Mouse (Mus musculus) forebrain, embryonic 14.5 days (tissue): ENCODE results near the gene Nr1h4. TPM values are rescaled to one million over a fixed set of nuclear protein-coding genes. Genes with fewer than 3 reads are reported as not detected.

Source experiments
- ATAC-seq: fragments of 200-750 bp; cut with Nextera tagmentation; 2 replicates; pipeline ENCODE4 v1.8.0; 2017; ENCODE audit warnings: mild to moderate bottlenecking, moderate library complexity
- DNase-seq: peaks from one replicate; pipeline ENCODE4 v3.0.0-alpha.2; 2015; ENCODE audit warnings: low spot score
- H3K27ac ChIP-seq: fragments of 300-500 bp; sonication (generic); 2 replicates; pipeline ENCODE4 v1.5.1; 2014; ENCODE audit warnings: low read depth, mild to moderate bottlenecking, control low read depth, low read length, moderate library complexity
- H3K27me3 ChIP-seq: fragments of 300-500 bp; sonication (generic); replicated peaks from 2 replicates; pipeline ENCODE4 v1.6.1; 2014; ENCODE audit warnings: low read length, control low read depth, mixed read lengths; ENCODE audit not compliant: control insufficient read depth, insufficient read depth
- H3K36me3 ChIP-seq: fragments of 300-500 bp; sonication (generic); 2 replicates; pipeline ENCODE4 v1.6.1; 2014; ENCODE audit warnings: low read length, control low read depth; ENCODE audit not compliant: control insufficient read depth, insufficient read depth
- H3K4me1 ChIP-seq: fragments of 300-500 bp; sonication (generic); 2 replicates; pipeline ENCODE4 v1.6.1; 2014; ENCODE audit warnings: antibody characterized with exemption, low read length, control low read depth; ENCODE audit not compliant: control insufficient read depth, insufficient read depth
- H3K4me2 ChIP-seq: fragments of 300-500 bp; sonication (generic); 2 replicates; pipeline ENCODE4 v1.6.1; 2014; ENCODE audit warnings: mild to moderate bottlenecking, control low read depth, low read length
- H3K4me3 ChIP-seq: fragments of 300-500 bp; sonication (generic); 2 replicates; pipeline ENCODE4 v1.5.1; 2014; ENCODE audit warnings: low read depth, low read length, control low read depth
- H3K9ac ChIP-seq: fragments of 300-500 bp; sonication (generic); 2 replicates; pipeline ENCODE4 v1.6.1; 2014; ENCODE audit warnings: mild to moderate bottlenecking, low read length, control low read depth, moderate library complexity
- H3K9me3 ChIP-seq: fragments of 300-500 bp; sonication (generic); replicated peaks from 2 replicates; pipeline ENCODE4 v1.6.1; 2016; ENCODE audit warnings: low read length, control low read depth, mixed read lengths; ENCODE audit not compliant: control insufficient read depth
- WGBS: fragments of 180-500 bp; shearing (Covaris S2); extraction: QIAGEN DNeasy Blood & Tissue Kit; methylation state at CpG from one replicate; pipeline ENCODE4 v1.1.7; 2014; 5-methylcytosine and 5-hydroxymethylcytosine counted together
- polyA plus RNA-seq: library from polyadenylated mRNA; unstranded; fragments of >200 nt; fragmentation: Nextera tagmentation; extraction: Ambion mirVana; gene quantifications from 2 replicates; pipeline ENCODE4 v1.2.1, GENCODE M21; 2014

Nr1h4 gene
- polyA plus RNA-seq, 1 experiment from 2014 or later = 0.14 TPM

DNA sequence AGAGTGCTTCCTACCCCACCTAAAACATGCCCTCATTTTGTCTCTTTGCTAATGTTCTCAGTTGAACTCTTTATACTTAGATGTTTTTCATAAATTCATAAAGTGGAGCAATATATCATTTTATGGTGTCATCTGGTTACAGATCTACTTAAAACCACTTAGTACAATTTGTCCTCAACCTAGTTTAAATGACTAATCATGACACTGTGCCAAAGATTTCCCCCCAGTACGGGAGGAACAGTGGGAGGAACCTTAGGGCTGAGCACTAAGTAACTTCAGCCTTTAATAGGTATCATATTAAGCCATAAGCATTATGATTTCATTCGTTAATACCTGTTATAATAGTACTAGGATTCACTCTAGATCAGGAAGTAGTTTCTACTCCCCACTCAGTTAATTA, 17.6 kb downstream of the Nr1h4 start:
- no peak overlapping the region for H3K4me2 ChIP-seq
- DNase-seq = no peak
- WGBS = 65% methylated on average over 2 of the region's 2 CpGs
- no peak overlapping the region for H3K27ac ChIP-seq
- no peaks in the 10 kb centered on the region for H3K4me1 ChIP-seq
- no peaks in the 10 kb centered on the region for H3K27me3 ChIP-seq
- H3K9ac ChIP-seq = no peak overlapping the region
- H3K9me3 ChIP-seq = no peaks in the 10 kb centered on the region
- H3K4me3 ChIP-seq = no peak overlapping the region
- ATAC-seq = no peak
- no peaks in the 10 kb centered on the region for H3K36me3 ChIP-seq

DNA sequence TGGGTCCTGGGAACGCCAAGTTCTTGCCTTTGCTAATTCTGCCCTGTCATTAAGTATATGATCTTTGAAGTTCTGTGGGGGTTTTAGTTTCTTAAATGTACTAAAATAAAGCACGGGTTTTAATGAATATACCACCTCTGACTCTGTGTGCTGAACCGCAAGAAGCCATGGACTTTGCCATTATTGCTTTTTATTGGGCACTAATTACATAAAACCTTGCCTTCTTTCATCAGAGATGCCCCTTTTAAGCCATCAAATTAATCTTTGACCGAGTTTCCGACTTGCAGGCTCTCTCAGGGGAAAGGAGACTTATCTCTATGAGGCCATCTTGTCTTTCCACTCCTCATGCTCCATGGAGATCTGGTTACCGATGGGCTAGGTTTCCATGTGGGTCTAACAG, 20.8 kb downstream of the Nr1h4 start:
- no peak overlapping the region for H3K27ac ChIP-seq
- H3K4me3 ChIP-seq = no peak overlapping the region
- no peaks in the 10 kb centered on the region for H3K27me3 ChIP-seq
- H3K9ac ChIP-seq = no peak overlapping the region
- no peak for ATAC-seq
- no peaks in the 10 kb centered on the region for H3K4me1 ChIP-seq
- H3K9me3 ChIP-seq = no peaks in the 10 kb centered on the region
- H3K4me2 ChIP-seq = no peak overlapping the region
- no peak for DNase-seq
- H3K36me3 ChIP-seq = no peaks in the 10 kb centered on the region
- WGBS = 75% methylated on average over 6 of the region's 6 CpGs

GRCm38 (mm10) chr10:89510547-89510946, 22.8 kb downstream of the Nr1h4 start:
- Histone ChIP-seq H3K9me3 (no peaks in the 10 kb centered on the region), H3K4me1 (no peaks in the 10 kb centered on the region), H3K4me2 (no peak overlapping the region), H3K4me3 (no peak overlapping the region), H3K36me3 (no peaks in the 10 kb centered on the region), H3K27ac (no peak overlapping the region), H3K9ac (no peak overlapping the region), H3K27me3 (no peaks in the 10 kb centered on the region)
- 98% methylated on average over 2 of the region's 2 CpGs for WGBS
- DNase-seq = no peak
- no peak for ATAC-seq

GRCm38 (mm10) chr10:89508567-89508966, 24.8 kb downstream of the Nr1h4 start:
- Histone ChIP-seq H3K4me2 (no peak overlapping the region), H3K4me1 (no peaks in the 10 kb centered on the region), H3K4me3 (no peak overlapping the region), H3K9ac (no peak overlapping the region), H3K27me3 (no peaks in the 10 kb centered on the region), H3K27ac (no peak overlapping the region), H3K36me3 (no peaks in the 10 kb centered on the region), H3K9me3 (no peaks in the 10 kb centered on the region)
- ATAC-seq = no peak
- 75% methylated on average over 2 of the region's 2 CpGs for WGBS
- no peak for DNase-seq

DNA sequence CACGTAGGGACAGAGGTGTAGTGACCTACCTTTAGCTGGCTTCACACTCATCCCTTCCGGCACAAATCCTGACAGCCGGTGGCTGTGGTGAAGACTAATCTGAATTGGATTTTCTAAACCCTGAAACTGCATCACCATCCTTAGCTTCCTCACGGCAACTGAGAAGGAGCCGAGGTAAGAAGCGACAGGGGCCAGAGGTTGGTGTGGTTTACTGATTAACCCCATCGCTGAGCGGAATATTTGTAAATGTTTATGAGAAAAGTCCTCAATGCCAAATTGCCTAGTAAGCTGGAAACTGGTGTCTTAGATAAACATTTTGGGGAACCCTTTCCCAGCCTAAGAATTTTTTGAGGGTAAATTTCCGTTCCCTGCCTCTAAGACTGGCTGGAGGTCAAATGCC, 26.9 kb downstream of the Nr1h4 start:
- H3K36me3 ChIP-seq = no peaks in the 10 kb centered on the region
- no peak overlapping the region for H3K4me3 ChIP-seq
- no peak overlapping the region for H3K9ac ChIP-seq
- WGBS = 92% methylated on average over 9 of the region's 9 CpGs
- H3K27me3 ChIP-seq = no peaks in the 10 kb centered on the region
- H3K4me2 ChIP-seq = no peak overlapping the region
- ATAC-seq (no peak), DNase-seq (no peak)
- no peaks in the 10 kb centered on the region for H3K9me3 ChIP-seq
- H3K4me1 ChIP-seq = no peaks in the 10 kb centered on the region
- no peak overlapping the region for H3K27ac ChIP-seq

GRCm38 (mm10) chr10:89505592-89505955, 27.8 kb downstream of the Nr1h4 start:
- DNase-seq (peak; percentile 13), ATAC-seq (no peak)
- Histone ChIP-seq H3K4me1 (no peaks in the 10 kb centered on the region), H3K27me3 (no peaks in the 10 kb centered on the region), H3K4me3 (no peak overlapping the region), H3K36me3 (no peaks in the 10 kb centered on the region), H3K27ac (no peak overlapping the region), H3K4me2 (no peak overlapping the region), H3K9me3 (no peaks in the 10 kb centered on the region), H3K9ac (no peak overlapping the region)
- WGBS = 63% methylated on average over 5 of the region's 5 CpGs

DNA sequence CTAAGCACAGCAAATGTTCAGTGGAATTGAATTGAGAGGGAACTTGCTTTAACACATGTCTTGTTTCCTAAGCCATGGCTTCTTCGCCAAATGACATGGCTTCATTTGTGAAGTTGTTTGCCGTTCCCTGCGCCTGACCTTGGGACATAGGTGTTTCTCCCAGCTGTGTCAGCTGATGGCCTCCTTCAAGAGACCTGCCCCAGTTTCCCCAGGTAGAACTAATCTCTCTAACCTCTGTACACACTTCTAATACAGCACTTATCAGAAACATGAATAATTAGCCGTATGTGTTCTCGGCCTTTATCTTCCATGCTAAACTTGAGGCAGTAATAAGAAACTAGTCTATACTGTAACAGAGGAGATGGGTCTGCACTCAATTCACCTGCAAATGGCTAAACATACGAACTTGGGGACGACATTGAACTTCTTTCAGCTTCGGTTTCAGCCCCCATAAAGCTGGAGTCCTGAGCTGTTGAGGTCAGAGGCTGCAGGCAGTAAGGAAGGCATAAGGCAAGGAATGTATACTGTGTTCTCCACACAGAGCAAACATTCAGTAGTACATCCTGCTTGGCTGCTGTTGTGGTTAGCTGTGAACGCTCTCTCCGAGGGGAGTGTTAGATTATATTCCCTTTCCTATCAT, 28.3 kb downstream of the Nr1h4 start:
- ATAC-seq (no peak), DNase-seq (no peak)
- Histone ChIP-seq H3K4me2 (no peak overlapping the region), H3K4me1 (no peaks in the 10 kb centered on the region), H3K36me3 (no peaks in the 10 kb centered on the region), H3K9ac (no peak overlapping the region), H3K4me3 (no peak overlapping the region), H3K9me3 (no peaks in the 10 kb centered on the region), H3K27ac (no peak overlapping the region), H3K27me3 (no peaks in the 10 kb centered on the region)
- 88% methylated on average over 10 of the region's 10 CpGs for WGBS

GRCm38 (mm10) chr10:89502986-89503560, 30.3 kb downstream of the Nr1h4 start:
- no peak overlapping the region for H3K4me3 ChIP-seq
- H3K36me3 ChIP-seq = no peaks in the 10 kb centered on the region
- no peak overlapping the region for H3K27ac ChIP-seq
- no peaks in the 10 kb centered on the region for H3K9me3 ChIP-seq
- H3K4me1 ChIP-seq = no peaks in the 10 kb centered on the region
- H3K4me2 ChIP-seq = no peak overlapping the region
- ATAC-seq (no peak), DNase-seq (no peak)
- WGBS = 82% methylated on average over 5 of the region's 5 CpGs
- H3K9ac ChIP-seq = no peak overlapping the region
- no peaks in the 10 kb centered on the region for H3K27me3 ChIP-seq

DNA sequence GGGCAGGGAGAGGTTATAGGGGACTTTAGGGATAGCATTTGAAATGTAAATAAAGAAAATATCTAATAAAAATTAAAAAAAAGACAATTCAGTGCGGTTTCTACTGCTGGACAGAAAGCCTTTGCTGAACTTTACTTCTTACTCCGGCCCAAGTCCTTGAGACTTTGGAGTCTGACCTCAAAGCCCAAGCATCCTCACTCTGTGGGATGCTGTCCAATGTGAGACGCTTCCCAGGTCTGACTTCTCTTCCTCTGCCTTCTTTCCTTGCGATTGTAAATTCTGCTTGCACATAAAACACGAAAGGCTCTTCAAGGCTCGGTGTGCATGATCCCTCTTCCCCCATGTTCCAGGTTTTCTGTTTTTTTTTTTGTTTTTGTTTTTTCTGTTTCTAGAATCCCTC, 31.5 kb downstream of the Nr1h4 start:
- no peak for ATAC-seq
- WGBS = 93% methylated on average over 6 of the region's 6 CpGs

More for the DNA sequence above, 31.5 kb downstream of the Nr1h4 start:
- H3K4me2 ChIP-seq = no peak overlapping the region
- no peaks in the 10 kb centered on the region for H3K27me3 ChIP-seq
- no peak overlapping the region for H3K4me3 ChIP-seq
- DNase-seq = no peak
- no peaks in the 10 kb centered on the region for H3K9me3 ChIP-seq
- no peaks in the 10 kb centered on the region for H3K36me3 ChIP-seq
- no peaks in the 10 kb centered on the region for H3K4me1 ChIP-seq
- H3K9ac ChIP-seq = no peak overlapping the region
- no peak overlapping the region for H3K27ac ChIP-seq
